Mouse (Mus musculus): ENCODE data around the gene Gtf3c2.

- TF ChIP-seq CTCF (IDR thresholded peaks at IDR 0.05; ENCODE audit: borderline replicate concordance, insufficient read depth, low read depth, low read length) (no peak), POLR2A (IDR thresholded peaks at IDR 0.05; ENCODE audit: borderline replicate concordance, insufficient read depth, low read length) (no peak)
Measured at GRCm38 (mm10) chr5:31162462-31162861, 17.5 kb downstream of the Gtf3c2 start.
